Mouse (Mus musculus) stomach, postnatal 0 days (tissue): ENCODE results near the gene Bptf.

Experiments used
- CTCF ChIP-seq: IDR thresholded peaks from 2 replicates; pipeline ENCODE4 v1.5.1; 2016; ENCODE audit warnings: antibody characterized with exemption, low read depth, mild to moderate bottlenecking, moderate library complexity
- EP300 ChIP-seq: optimal IDR thresholded peaks from 2 replicates; pipeline ENCODE3; 2016; ENCODE audit warnings: antibody characterized with exemption

DNA sequence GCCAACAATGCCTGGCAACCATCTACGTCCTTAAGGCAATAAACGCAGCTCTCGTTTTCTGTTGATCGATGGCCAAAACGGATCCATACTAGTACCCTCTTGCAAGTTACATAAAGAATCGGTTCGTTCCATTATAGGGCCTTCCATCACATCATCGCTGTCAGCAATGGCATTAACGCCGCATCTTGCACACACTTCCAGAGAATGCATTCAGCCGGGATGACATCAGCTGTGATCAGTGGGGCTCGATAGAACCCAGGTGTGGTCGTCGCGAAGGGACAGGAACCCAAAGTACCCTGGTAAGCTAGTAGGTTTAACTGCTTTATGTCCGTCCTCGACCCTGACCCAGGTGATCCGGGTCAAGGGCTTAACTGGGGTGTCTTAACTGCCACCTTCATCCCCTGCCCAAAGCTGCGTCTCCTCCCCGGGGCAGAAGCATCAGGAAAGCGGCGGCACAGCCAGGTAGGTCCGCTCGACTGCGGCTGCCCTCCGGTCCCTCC, 133.2 kb downstream of the Bptf start:
- no peak for TF ChIP-seq EP300
- no peak for TF ChIP-seq CTCF
